Mouse (Mus musculus): ENCODE measurements around the gene Ckap2l. TPM values are rescaled to one million over a fixed set of nuclear protein-coding genes. Genes with fewer than 3 reads are reported as not detected.

Ckap2l gene
- polyA plus RNA-seq, 1 experiment from 2014 or later: 37.0 TPM

DNA sequence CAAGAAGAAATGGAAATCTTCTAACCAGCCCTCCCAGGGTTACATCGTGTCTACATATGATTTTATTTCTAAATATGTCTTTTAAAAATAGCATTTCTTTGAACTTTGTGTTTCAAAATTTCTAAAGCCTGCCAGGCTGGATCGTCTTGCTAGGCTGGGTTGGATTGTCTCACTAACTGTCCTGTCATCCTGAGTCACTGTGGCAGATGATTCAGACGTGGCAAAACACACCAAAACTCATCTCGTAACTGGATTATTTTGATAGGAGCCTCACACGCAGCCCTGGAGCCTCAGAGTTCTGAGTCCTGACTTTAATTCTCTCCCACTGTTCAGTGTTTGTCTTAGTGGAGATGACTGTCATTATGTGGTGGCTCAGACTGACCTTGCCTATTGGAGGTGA is 33.9 kb downstream of the Ckap2l start:
- WGBS: 60% methylated on average over 5 of the region's 5 CpGs
- H3K4me1 ChIP-seq: 0 out of 2 replicates have a peak, but pooled peaks cover 4% of the 10 kb centered on the region
- no peak for ATAC-seq (ENCODE audit: insufficient number of reproducible peaks, low FRiP score, low TSS enrichment, low read depth)
- no peak overlapping the region for H3K4me2 ChIP-seq
- H3K27me3 ChIP-seq: no peaks in the 10 kb centered on the region
- no peak overlapping the region for H3K9ac ChIP-seq
- H3K36me3 ChIP-seq: peaks cover 18% of the 10 kb centered on the region
- H3K9me3 ChIP-seq: no peaks in the 10 kb centered on the region
- H3K4me3 ChIP-seq: no peak overlapping the region
- 0 out of 2 replicates have a peak overlapping the region, but pooled peaks have one; percentile 47 for H3K27ac ChIP-seq

DNA sequence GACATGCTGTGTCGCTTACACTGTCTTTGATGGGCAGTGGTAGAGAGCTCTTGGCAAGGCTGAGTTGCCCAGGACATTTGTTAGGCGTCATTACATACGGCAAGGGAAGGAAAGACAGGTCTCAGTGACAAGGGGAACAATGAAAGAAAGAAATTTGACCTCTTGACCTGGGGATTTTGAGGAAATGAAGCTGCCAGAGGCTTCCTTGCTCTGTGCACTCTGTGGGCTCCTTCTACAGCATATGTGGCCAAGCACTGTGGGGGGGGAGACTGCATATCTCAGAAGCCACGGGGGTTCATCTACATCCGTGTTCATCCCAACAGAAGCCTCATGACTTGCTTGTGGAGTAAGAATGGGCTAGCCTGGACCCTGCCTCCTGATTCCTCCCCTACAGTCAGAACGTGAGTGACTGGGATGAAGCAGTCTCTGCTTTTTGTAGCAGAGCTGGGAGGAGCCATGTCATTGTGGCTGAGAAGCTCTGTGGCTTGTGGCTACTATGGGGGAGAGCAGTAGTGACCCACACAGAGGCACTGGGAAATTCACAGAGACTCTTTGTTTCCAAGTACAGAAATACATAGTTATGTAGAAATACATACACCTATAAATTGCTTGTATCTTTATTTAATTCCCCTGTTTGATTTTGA is 35.7 kb downstream of the Ckap2l start:
- Histone ChIP-seq H3K4me3 (no peak overlapping the region), H3K27ac (no peak overlapping the region), H3K27me3 (no peaks in the 10 kb centered on the region), H3K4me2 (no peak overlapping the region), H3K9me3 (no peaks in the 10 kb centered on the region), H3K36me3 (no peaks in the 10 kb centered on the region), H3K4me1 (0 out of 2 replicates have a peak, but pooled peaks cover 4% of the 10 kb centered on the region), H3K9ac (no peak overlapping the region)
- 61% methylated on average over 6 of the region's 6 CpGs for WGBS
- no peak for ATAC-seq (ENCODE audit: insufficient number of reproducible peaks, low FRiP score, low TSS enrichment, low read depth)

DNA sequence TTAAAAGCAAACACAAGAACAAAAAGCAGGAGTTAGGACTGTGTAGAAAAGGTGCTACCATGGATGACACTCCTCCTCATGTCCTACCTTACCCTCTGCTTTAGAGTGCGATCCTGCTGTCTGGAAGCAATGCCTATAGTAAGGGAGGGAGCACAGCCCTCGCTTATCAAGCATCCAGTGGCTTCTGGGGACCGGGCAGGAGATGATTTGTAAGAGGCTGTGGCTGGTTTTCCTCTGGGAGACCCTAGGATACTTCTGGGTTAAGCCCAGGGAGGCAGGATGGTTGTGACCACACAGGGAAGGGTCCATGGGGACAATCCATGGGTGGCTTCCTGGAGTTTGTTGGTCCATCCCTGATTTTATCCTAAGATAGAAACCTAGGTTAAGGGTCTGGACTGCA is 36.4 kb downstream of the Ckap2l start:
- no peak overlapping the region for H3K4me3 ChIP-seq
- ATAC-seq (ENCODE audit: insufficient number of reproducible peaks, low FRiP score, low TSS enrichment, low read depth): no peak
- no peak overlapping the region for H3K4me2 ChIP-seq
- H3K9me3 ChIP-seq: no peaks in the 10 kb centered on the region
- 64% methylated on average over 3 of the region's 3 CpGs for WGBS
- no peaks in the 10 kb centered on the region for H3K27me3 ChIP-seq
- H3K9ac ChIP-seq: no peak overlapping the region
- H3K4me1 ChIP-seq: 0 out of 2 replicates have a peak, but pooled peaks cover 4% of the 10 kb centered on the region
- no peak overlapping the region for H3K27ac ChIP-seq
- H3K36me3 ChIP-seq: no peaks in the 10 kb centered on the region

DNA sequence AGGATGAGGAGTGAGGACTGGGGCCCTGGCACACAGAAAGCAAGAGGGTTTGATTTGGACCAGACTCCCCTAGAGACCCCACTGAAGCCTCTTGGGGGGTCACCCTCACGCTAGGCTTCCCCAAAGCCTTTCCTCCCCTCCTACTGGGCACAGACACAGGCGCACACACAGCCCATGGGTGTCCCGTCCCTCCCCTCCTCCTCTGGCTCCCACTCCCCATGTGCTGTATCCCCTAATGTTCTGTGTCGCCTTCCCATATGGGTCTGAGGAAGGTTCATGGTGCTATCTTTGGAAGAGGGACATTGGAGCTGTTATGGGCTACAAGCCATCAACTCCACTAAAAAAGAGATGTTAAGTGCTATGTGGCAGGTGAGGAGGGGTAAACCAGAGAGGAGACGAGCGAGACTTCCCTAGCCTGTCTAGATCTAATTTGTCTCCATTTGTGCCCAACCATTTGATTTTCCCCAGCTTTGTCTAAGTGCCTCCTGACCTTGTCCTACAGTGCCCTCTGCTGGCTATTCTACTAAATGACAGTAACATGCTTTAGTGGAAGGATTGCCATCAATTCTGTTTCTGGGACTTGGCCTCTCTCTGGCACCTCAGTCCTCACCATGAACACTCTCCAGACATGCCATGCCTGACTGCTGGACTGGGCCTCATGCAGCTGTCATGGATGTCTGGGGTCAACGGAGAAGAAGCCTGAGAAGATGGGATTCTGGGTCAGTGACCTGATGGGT is 38.4 kb downstream of the Ckap2l start:
- Histone ChIP-seq H3K9me3 (no peaks in the 10 kb centered on the region), H3K27ac (no peak overlapping the region), H3K4me1 (0 out of 2 replicates have a peak, but pooled peaks cover 4% of the 10 kb centered on the region), H3K36me3 (no peaks in the 10 kb centered on the region), H3K27me3 (no peaks in the 10 kb centered on the region), H3K4me3 (no peak overlapping the region), H3K4me2 (no peak overlapping the region), H3K9ac (no peak overlapping the region)
- ATAC-seq (ENCODE audit: insufficient number of reproducible peaks, low FRiP score, low TSS enrichment, low read depth): no peak
- WGBS: 32% methylated on average over 7 of the region's 7 CpGs

DNA sequence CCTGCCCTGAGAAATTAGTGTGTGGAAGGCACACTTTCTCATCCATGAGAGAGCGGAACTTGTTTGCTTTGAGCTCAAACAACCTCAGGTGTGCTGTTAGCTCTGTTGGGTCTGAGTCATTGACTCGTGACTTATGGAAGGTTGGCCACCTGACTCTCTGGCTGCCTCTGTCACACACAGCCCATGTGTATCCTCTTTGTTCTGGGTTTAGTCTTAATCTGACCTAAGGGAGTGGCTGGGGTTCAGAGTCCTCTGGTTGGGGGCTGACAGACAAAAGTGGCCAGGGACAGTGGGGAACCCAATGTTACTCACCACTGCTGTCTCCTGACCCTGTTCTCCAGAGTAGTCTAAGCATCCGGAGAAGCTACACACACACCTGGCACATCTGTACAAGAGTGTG is 39.0 kb downstream of the Ckap2l start:
- Histone ChIP-seq H3K4me2 (no peak overlapping the region), H3K4me1 (0 out of 2 replicates have a peak, but pooled peaks cover 4% of the 10 kb centered on the region), H3K27ac (no peak overlapping the region), H3K9me3 (no peaks in the 10 kb centered on the region), H3K9ac (no peak overlapping the region), H3K27me3 (no peaks in the 10 kb centered on the region), H3K36me3 (no peaks in the 10 kb centered on the region), H3K4me3 (no peak overlapping the region)
- no peak for ATAC-seq (ENCODE audit: insufficient number of reproducible peaks, low FRiP score, low TSS enrichment, low read depth)
- 83% methylated on average over 3 of the region's 3 CpGs for WGBS

DNA sequence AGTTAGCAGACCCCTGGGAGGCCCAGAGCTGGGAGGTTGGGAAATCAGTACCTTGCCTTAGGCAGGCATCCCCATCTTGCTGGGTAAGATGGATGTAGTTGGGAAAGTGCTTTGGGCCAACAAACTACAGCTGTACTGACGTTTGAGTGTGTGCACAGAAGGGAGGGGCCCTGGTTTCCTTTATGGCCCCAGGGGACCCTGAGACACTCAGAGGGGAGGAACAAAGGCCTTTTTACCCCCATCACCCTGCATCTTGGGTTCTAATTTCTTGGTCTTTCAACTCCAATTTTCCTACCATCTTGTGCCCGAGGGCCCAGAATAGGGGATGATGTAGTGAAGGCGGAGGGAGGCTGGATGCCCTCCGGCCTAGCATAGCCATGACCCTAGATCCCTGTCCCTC is 41.0 kb downstream of the Ckap2l start:
- Histone ChIP-seq H3K36me3 (no peaks in the 10 kb centered on the region), H3K4me1 (0 out of 2 replicates have a peak, but pooled peaks cover 4% of the 10 kb centered on the region), H3K27ac (no peak overlapping the region), H3K9me3 (no peaks in the 10 kb centered on the region), H3K4me3 (no peak overlapping the region), H3K27me3 (no peaks in the 10 kb centered on the region), H3K9ac (no peak overlapping the region), H3K4me2 (no peak overlapping the region)
- ATAC-seq (ENCODE audit: insufficient number of reproducible peaks, low FRiP score, low TSS enrichment, low read depth): no peak
- WGBS: 58% methylated on average over 4 of the region's 4 CpGs

DNA sequence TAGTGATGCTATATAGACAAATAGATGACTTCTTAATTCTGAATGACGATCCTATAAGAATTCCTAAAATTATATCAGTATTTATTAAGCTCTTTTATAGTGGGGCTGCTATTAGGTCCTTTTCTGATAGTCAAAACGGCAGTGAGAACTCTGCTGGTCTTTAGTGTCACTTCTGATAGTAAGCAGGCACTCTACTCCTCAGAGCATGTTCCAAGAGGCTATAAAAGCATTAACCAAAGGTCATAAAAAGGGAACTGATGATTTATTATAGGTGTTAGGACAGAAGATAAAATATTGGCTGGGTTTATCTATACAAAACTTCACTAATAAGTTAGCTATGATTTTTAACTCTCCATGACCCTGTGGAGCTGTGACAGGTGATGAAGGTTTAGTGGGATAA is 42.9 kb downstream of the Ckap2l start:
- Histone ChIP-seq H3K4me1 (0 out of 2 replicates have a peak, but pooled peaks cover 4% of the 10 kb centered on the region), H3K9ac (no peak overlapping the region), H3K27ac (no peak overlapping the region), H3K4me2 (no peak overlapping the region), H3K4me3 (no peak overlapping the region), H3K27me3 (no peaks in the 10 kb centered on the region), H3K9me3 (no peaks in the 10 kb centered on the region), H3K36me3 (no peaks in the 10 kb centered on the region)
- WGBS: 47% methylated on average over 2 of the region's 2 CpGs
- no peak for ATAC-seq (ENCODE audit: insufficient number of reproducible peaks, low FRiP score, low TSS enrichment, low read depth)

DNA sequence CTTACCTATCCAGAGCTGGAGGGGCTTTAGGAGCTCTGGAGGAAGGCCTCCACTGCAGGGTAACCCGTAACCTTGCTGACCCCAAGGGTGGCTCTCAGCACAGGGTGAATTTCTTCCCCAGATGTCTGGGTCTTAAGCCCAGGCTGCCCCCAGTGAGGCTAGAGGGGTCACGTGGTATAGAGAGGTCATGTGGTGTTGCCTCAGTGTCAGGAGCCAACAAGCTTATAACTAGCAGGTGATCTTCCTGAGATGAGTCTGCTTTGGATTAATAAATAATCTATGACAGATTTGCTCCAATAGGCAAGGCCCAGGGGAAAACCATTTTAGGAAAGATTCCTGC is 43.4 kb downstream of the Ckap2l start:
- H3K9ac ChIP-seq: no peak overlapping the region
- H3K27me3 ChIP-seq: no peaks in the 10 kb centered on the region
- 55% methylated on average over 2 of the region's 2 CpGs for WGBS
- no peaks in the 10 kb centered on the region for H3K36me3 ChIP-seq
- H3K27ac ChIP-seq: no peak overlapping the region
- no peak overlapping the region for H3K4me2 ChIP-seq
- 0 out of 2 replicates have a peak, but pooled peaks cover 3% of the 10 kb centered on the region for H3K4me1 ChIP-seq
- ATAC-seq (ENCODE audit: insufficient number of reproducible peaks, low FRiP score, low TSS enrichment, low read depth): no peak
- no peak overlapping the region for H3K4me3 ChIP-seq
- no peaks in the 10 kb centered on the region for H3K9me3 ChIP-seq

DNA sequence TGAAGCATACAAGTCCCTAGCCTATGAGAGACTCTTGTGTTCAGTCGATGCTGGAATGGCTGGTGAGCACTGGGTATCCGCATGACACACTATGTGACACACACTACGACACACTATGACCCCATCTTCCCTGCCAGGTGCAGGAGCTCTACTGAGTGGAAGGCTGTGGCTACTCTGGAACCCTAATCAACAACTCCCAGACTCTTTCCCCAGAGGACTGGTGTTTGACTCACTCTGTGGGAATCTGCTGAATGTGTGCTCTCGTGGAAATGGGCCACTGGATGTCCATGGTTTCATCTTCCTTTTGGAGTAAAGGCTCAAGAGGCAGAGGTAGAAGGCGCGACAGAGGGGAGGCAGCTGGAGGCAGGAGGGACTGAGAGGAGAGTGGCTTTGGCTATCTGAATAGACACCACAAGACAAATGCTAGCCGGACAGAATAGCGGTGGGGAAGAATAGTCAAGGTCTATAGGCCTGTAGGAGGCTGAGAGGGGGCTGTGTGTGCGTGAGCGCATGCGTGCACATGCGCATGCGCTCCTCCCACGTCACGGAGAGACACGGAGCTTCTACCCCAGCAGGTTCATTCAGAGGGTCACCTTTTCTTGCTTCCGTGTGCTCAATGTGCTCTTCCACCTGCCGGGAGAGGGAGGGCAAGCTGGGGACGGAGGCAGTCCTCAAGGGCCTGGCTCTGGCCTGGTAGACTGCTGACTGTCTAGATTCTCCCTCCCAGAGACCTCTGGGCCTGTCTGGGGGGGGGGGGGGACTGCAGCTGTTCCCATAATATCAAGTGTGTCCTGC is 44.0 kb downstream of the Ckap2l start:
- H3K4me3 ChIP-seq: no peak overlapping the region
- no peak overlapping the region for H3K27ac ChIP-seq
- no peaks in the 10 kb centered on the region for H3K4me1 ChIP-seq
- no peaks in the 10 kb centered on the region for H3K9me3 ChIP-seq
- ATAC-seq (ENCODE audit: insufficient number of reproducible peaks, low FRiP score, low TSS enrichment, low read depth): no peak
- H3K9ac ChIP-seq: no peak overlapping the region
- H3K4me2 ChIP-seq: no peak overlapping the region
- no peaks in the 10 kb centered on the region for H3K27me3 ChIP-seq
- no peaks in the 10 kb centered on the region for H3K36me3 ChIP-seq
- WGBS: 88% methylated on average over 19 of the region's 19 CpGs

DNA sequence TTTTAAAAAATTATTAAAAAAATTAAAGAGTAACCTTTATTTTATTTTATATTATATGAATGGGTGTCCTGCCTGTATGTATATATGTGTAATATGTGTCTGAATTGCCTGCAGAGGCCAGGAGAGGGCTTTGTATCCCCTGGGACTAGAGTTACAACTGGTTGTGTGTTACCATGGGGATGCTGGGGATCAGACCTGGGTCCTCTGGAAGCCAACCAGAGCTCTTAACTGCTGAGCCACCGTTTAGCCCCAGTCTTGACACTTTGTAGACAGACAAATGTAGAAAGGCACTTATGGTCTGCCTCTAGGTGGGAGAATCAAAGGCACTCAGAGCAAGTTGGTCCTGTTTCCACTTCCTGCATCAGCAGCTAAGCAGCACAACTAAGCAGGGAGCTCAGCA is 47.7 kb downstream of the Ckap2l start:
- no peak overlapping the region for H3K4me2 ChIP-seq
- 0 out of 2 replicates have a peak, but pooled peaks cover 2% of the 10 kb centered on the region for H3K4me1 ChIP-seq
- H3K9ac ChIP-seq: no peak overlapping the region
- H3K27me3 ChIP-seq: no peaks in the 10 kb centered on the region
- H3K4me3 ChIP-seq: no peak overlapping the region
- 31% methylated on average over 1 of the region's 1 CpGs for WGBS
- ATAC-seq (ENCODE audit: insufficient number of reproducible peaks, low FRiP score, low TSS enrichment, low read depth): no peak
- no peaks in the 10 kb centered on the region for H3K9me3 ChIP-seq
- H3K36me3 ChIP-seq: no peaks in the 10 kb centered on the region
- H3K27ac ChIP-seq: no peak overlapping the region

DNA sequence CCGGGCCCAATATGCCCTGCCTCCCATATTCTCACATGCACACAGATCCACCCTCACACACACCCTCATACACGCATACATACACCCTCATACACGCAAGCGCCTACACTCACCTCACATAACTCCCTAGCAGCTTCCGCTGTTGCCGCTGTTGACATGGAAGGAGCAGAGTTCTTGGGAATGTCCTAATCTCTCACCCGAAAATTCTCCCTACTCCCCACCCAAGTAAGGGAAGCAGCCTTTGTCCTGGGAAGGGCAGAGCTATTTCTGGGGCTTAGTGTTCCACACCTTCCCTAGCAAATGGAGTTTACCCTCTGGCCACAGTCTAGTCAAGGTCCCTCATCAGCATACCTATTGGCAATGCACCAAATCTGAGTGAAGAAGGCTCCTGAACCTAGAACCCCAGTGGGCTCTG is 49.3 kb downstream of the Ckap2l start:
- H3K4me1 ChIP-seq: peaks cover 5% of the 10 kb centered on the region; the same call in 1 of the 2 replicates
- no peaks in the 10 kb centered on the region for H3K36me3 ChIP-seq
- H3K4me2 ChIP-seq: no peak overlapping the region
- H3K9me3 ChIP-seq: no peaks in the 10 kb centered on the region
- no peaks in the 10 kb centered on the region for H3K27me3 ChIP-seq
- H3K9ac ChIP-seq: no peak overlapping the region
- no peak overlapping the region for H3K27ac ChIP-seq
- no peak overlapping the region for H3K4me3 ChIP-seq
- no peak for ATAC-seq (ENCODE audit: insufficient number of reproducible peaks, low FRiP score, low TSS enrichment, low read depth)
- WGBS: 87% methylated on average over 7 of the region's 7 CpGs

DNA sequence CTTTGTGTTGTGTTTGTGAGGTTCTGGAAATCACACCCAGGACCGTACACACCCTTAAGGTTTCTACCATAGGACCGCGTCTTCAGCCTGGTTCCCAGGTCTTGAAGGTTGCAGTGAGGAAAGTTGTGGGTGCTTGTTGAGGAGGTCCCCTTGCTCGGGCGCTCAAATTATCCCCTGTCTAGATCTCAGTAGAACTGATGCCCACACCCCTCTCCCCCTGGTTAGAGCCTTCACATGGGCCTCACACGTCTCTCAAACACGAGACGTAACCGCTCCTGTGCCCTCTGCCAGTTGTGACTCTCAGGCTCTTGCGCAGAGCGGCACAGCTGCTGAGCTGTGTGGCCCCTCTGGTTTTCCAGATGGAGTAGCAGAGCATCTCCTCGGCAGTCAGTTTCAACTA is 50.1 kb downstream of the Ckap2l start:
- WGBS: 91% methylated on average over 12 of the region's 12 CpGs
- no peak overlapping the region for H3K4me2 ChIP-seq
- no peaks in the 10 kb centered on the region for H3K27me3 ChIP-seq
- peaks cover 5% of the 10 kb centered on the region; the same call in 1 of the 2 replicates for H3K4me1 ChIP-seq
- H3K36me3 ChIP-seq: no peaks in the 10 kb centered on the region
- H3K4me3 ChIP-seq: no peak overlapping the region
- no peak overlapping the region for H3K9ac ChIP-seq
- no peak overlapping the region for H3K27ac ChIP-seq
- no peak for ATAC-seq (ENCODE audit: insufficient number of reproducible peaks, low FRiP score, low TSS enrichment, low read depth)
- H3K9me3 ChIP-seq: no peaks in the 10 kb centered on the region
